Mouse (Mus musculus) right cerebral cortex, postnatal 36 days (tissue): ENCODE measurements at regions not wholly inside any gene's neighbourhood (a gene's known extent, or its start where the extent isn't known, plus 50 kb on each side); places are given as distances from the start of the nearest gene placed in this dataset.

Experiments used
- DNase-seq, 2 experiments: peaks; one replicate each; pipeline ENCODE4 v3.0.0; 2022; ENCODE audit warnings: low spot score in 2 of 2, mixed read lengths in 1 of 2

DNA sequence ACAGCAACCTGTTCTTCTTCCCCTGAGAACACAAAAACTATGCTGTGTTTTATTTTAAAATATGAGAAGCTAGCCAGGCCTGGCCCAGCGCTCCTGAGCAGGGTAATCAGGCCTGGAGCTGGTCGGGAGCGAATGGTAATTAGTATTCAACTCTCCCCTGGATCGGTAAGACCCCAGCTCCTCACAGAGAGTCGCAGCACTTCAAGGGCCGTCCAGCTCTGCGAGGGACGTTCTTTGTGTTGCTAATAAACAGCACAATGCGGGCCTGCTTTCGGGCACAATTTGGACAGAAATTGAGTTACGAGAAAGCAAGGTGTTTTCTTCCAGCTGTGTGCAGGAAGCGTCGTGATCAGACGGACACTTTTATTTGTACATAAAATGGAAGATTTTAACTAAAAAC, 69.5 kb upstream of the Spaca7 start:
- DNase-seq: no peak

GRCm38 (mm10) chr8:12504240-12504639, 68.6 kb upstream of the Spaca7 start:
- no peak for DNase-seq

- no peak for DNase-seq
These were observed 68.1 kb upstream of the Spaca7 start for GRCm38 (mm10) chr8:12504777-12505176.

- no peak for DNase-seq
These were observed 62.6 kb upstream of the Spaca7 start for GRCm38 (mm10) chr8:12510233-12510632.

GRCm38 (mm10) chr8:12513042-12513441, 59.8 kb upstream of the Spaca7 start:
- no peak for DNase-seq

DNA sequence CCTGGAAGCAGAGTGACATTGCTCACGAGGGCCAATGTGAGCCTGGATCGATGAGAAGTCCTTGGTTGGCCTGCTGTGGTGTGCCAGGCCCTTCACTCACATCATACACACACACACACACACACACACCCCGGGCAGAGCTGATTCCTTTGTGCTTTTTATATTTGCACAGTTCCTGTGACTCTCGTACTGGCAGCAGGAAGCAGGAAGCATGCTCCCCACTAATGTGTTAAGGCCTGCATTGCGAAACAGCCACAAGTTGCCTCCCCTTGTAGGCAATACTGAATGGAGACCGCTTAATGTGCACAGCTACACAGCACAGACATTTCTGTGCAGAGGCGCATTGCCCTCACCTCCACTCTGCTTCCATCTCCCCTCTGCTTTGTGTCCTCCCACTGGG, 58.7 kb upstream of the Spaca7 start:
- DNase-seq: no peak

- no peak for DNase-seq
These were observed 51.2 kb upstream of the Spaca7 start for GRCm38 (mm10) chr8:12521636-12522035.
